Mouse (Mus musculus) spleen, adult 2 months (tissue): ENCODE measurements at regions not wholly inside any gene's neighbourhood (a gene's known extent, or its start where the extent isn't known, plus 50 kb on each side); places are given as distances from the start of the nearest gene placed in this dataset.

Experiments used
- DNase-seq, 2 experiments: peaks; one replicate each; pipeline versions ENCODE4 v3.0.0 to v3.0.0-alpha.2; 2012 to 2021; ENCODE audit warnings: low spot score in 2 of 2, low read depth in 1 of 2
- H3K27ac ChIP-seq: fragments of 200-500 bp; 2 replicates; pipeline ENCODE4 v1.5.1; 2012; ENCODE audit warnings: low read length, inconsistent platforms; ENCODE audit not compliant: insufficient read depth
- H3K27me3 ChIP-seq: fragments of 200-500 bp; 2 replicates; pipeline ENCODE4 v1.6.1; 2012; ENCODE audit warnings: mild to moderate bottlenecking, moderate library complexity, low read length, inconsistent platforms; ENCODE audit not compliant: control insufficient read depth, insufficient read depth
- H3K36me3 ChIP-seq: fragments of 200-500 bp; 2 replicates; pipeline ENCODE4 v1.6.1; 2012; ENCODE audit warnings: mild to moderate bottlenecking, low read length, inconsistent platforms; ENCODE audit not compliant: control insufficient read depth, insufficient read depth
- H3K4me1 ChIP-seq: fragments of 200-500 bp; 2 replicates; pipeline ENCODE4 v1.6.1; 2011; ENCODE audit warnings: inconsistent platforms; ENCODE audit not compliant: control insufficient read depth, insufficient read depth, insufficient read length
- H3K4me3 ChIP-seq: fragments of 200-500 bp; 2 replicates; pipeline ENCODE4 v1.5.1; 2011; ENCODE audit warnings: mild to moderate bottlenecking, inconsistent platforms; ENCODE audit not compliant: insufficient read depth, insufficient read length; ENCODE audit errors: extremely low read depth
- CTCF ChIP-seq: fragments of 200-500 bp; IDR thresholded peaks from 2 replicates; pipeline ENCODE4 v1.5.1; 2011; ENCODE audit warnings: mild to moderate bottlenecking, inconsistent platforms; ENCODE audit not compliant: insufficient read depth, insufficient read length, insufficient replicate concordance; ENCODE audit errors: extremely low read depth
- POLR2A ChIP-seq: fragments of 200-500 bp; IDR thresholded peaks from 2 replicates; pipeline ENCODE4 v1.6.1; 2011; ENCODE audit warnings: low read depth, low read length, inconsistent platforms
- WGBS: fragments of 180-500 bp; shearing (Covaris S2); methylation state at CpG from one replicate; pipeline ENCODE4 v1.1.7; 2018; 5-methylcytosine and 5-hydroxymethylcytosine counted together

DNA sequence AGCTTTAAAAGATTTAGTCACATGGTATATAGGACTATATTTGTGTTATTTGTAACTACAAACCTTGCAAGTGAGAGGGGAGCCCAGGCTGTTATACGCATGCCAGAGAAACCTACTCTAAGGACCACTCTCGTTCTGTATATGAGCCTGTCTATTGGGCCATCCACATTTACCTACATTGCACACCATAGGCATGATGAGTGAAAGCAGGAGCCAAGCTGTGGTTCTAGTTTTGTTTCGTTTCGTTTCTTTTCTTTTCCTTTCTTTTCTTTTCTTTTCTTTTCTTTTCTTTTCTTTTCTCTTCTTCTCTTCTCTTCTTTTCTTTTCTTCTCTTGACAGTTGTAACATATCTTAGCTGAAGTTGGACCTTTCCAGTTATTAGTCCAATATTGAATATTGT, 109.2 kb upstream of the Fndc3a start:
- Histone ChIP-seq H3K27ac (no peak overlapping the region), H3K4me3 (no peak overlapping the region), H3K4me1 (no peaks in the 10 kb centered on the region; the same call in 1 of the 2 replicates), H3K36me3 (no peaks in the 10 kb centered on the region), H3K27me3 (no peaks in the 10 kb centered on the region)
- 93% methylated on average over 4 of the region's 4 CpGs for WGBS
- no peak for DNase-seq
- TF ChIP-seq POLR2A (no peak), CTCF (no peak)

DNA sequence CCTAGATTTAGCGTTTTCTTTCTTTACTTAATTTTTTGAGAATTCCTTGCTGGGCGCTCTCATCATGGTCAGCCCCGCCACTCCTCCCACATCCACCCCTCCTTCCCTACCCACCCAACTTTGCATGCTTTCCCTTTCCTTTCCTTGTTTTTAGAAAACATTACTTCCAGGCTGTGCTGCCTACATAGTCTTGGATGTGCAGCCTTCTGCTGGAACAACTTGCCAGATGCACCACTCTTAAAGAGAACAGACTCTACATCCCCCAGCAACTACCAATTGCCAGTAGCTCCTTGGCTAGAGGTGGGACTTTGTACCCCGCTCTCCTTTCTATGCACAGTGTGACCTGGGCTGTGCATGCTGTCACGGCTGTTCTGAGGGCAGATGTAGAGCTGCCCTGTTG, 108.0 kb upstream of the Fndc3a start:
- no peaks in the 10 kb centered on the region for H3K36me3 ChIP-seq
- no peak overlapping the region for H3K27ac ChIP-seq
- TF ChIP-seq POLR2A: no peak
- TF ChIP-seq CTCF: no peak
- no peak overlapping the region for H3K4me3 ChIP-seq
- WGBS: 94% methylated on average over 5 of the region's 5 CpGs
- no peak for DNase-seq
- no peaks in the 10 kb centered on the region; the same call in 1 of the 2 replicates for H3K4me1 ChIP-seq
- no peaks in the 10 kb centered on the region for H3K27me3 ChIP-seq

DNA sequence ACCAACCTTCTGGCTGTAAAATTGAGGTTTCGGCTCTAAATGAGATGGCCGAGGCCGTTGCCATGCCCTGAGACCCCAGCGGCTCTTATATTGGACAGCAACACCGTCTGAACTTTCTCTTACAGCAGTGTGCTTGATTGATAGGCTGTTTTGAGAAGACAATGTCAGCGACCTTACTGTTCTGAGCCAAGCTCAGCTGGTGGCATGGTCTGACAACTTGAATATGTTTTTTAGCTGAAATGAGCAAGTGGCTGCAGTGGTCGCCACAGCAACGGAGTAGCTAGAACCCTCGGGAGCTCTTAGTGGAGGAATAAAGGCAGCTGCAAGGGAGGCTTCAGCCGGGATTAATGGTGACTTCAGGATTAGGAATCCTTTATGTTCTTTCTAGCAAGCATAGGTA, 107.0 kb upstream of the Fndc3a start:
- Histone ChIP-seq H3K4me3 (no peak overlapping the region), H3K4me1 (no peaks in the 10 kb centered on the region; the same call in 1 of the 2 replicates), H3K27ac (no peak overlapping the region), H3K36me3 (no peaks in the 10 kb centered on the region), H3K27me3 (no peaks in the 10 kb centered on the region)
- DNase-seq: no peak
- WGBS: 83% methylated on average over 10 of the region's 10 CpGs
- TF ChIP-seq POLR2A (no peak), CTCF (no peak)

DNA sequence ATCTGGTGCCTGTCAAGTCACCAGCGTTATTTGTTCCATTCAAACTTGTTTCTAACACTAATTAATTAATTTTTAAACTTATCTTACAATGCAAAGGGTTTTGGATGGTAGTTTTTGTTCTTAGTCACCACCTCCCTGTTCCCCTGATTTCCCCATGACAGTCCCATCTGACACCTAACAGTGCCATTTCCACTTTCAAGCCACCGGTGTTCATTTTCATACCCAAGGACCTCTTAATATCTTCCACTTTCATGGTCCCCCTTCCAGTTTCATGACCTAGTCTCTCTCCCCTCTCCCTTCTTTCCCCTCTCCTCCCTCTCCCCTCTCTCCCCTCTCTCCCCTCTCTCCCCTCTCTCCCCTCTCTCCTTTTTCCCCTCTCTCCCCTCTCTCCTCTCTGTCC, 99.3 kb upstream of the Fndc3a start:
- H3K4me3 ChIP-seq: no peak overlapping the region
- H3K27ac ChIP-seq: no peak overlapping the region
- no peaks in the 10 kb centered on the region for H3K36me3 ChIP-seq
- no peaks in the 10 kb centered on the region for H3K27me3 ChIP-seq
- WGBS: 74% methylated on average over 2 of the region's 2 CpGs
- TF ChIP-seq POLR2A (no peak), CTCF (no peak)
- no peak for DNase-seq
- no peaks in the 10 kb centered on the region for H3K4me1 ChIP-seq

DNA sequence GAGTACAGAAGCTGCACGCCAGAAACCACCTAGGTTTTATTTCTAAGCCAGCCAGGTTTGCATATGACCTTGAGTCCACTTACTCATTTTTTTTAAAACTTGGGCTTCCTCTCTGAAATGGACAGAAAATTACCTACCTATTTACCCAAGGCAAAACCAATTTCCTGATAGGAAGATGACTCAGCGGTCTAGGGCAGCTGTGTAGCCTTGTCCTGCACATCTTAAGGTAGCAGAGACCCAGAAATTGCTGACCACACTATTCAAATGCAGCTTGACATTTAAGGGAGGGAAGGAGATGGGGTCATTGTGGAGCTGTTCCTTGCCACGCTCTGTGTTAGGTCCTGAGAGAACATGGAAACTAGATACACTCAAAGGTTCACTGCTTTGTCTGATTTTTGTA, 98.1 kb upstream of the Fndc3a start:
- no peaks in the 10 kb centered on the region for H3K36me3 ChIP-seq
- no peaks in the 10 kb centered on the region for H3K27me3 ChIP-seq
- no peak for DNase-seq
- 81% methylated on average over 3 of the region's 3 CpGs for WGBS
- no peaks in the 10 kb centered on the region for H3K4me1 ChIP-seq
- no peak overlapping the region for H3K27ac ChIP-seq
- TF ChIP-seq POLR2A: no peak
- TF ChIP-seq CTCF: no peak
- H3K4me3 ChIP-seq: no peak overlapping the region

DNA sequence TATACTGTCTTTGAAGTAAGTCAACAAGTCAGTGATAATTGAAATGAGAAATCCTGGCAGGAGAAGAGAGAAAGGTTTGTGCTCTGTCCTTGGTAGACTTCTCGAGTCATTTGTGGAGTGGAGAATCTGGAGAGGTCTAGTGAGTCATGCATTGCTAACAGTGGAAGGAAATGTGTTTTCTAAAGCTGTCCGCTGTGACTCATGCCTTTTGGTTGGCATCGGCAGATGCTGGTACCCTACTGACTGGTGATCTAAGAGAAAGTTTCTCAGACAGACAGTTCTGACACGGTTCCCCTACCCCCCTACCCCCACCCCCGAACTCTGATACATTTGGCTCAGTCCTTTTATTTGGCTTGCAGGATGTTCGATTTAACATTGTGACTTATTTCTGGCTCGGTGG, 97.5 kb upstream of the Fndc3a start:
- TF ChIP-seq POLR2A: no peak
- TF ChIP-seq CTCF: no peak

DNA sequence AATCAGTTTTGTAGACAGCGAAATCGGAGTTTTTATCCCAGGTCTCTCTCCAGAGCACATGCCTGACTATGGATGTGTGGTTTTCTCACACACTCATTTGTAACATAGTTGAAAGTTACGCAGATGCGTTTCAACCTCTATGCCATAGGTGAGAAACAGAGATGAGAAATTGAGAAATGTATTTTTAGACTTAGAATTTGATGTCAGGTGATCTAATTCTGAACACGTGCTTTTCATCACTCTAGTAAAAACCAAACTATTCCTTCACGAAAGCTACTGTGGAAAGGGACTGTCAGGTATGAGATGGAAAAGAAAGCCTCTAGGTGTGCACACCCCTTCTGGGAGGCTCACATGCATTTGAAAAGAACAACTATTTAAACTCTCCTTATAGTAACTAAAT, 96.8 kb upstream of the Fndc3a start:
- no peaks in the 10 kb centered on the region for H3K27me3 ChIP-seq
- TF ChIP-seq POLR2A (no peak), CTCF (no peak)
- no peaks in the 10 kb centered on the region for H3K36me3 ChIP-seq
- H3K4me1 ChIP-seq: no peaks in the 10 kb centered on the region
- H3K27ac ChIP-seq: no peak overlapping the region
- no peak for DNase-seq
- 94% methylated on average over 6 of the region's 6 CpGs for WGBS
- H3K4me3 ChIP-seq: no peak overlapping the region

More for the DNA sequence above, 97.5 kb upstream of the Fndc3a start:
- Histone ChIP-seq H3K4me3 (no peak overlapping the region), H3K36me3 (no peaks in the 10 kb centered on the region), H3K27ac (no peak overlapping the region), H3K4me1 (no peaks in the 10 kb centered on the region), H3K27me3 (no peaks in the 10 kb centered on the region)
- WGBS: 42% methylated on average over 7 of the region's 7 CpGs
- DNase-seq: no peak
